Mouse (Mus musculus) kidney, postnatal 0 days (tissue): Measurements from ENCODE around the gene Unc5b. TPM values are rescaled to one million over a fixed set of nuclear protein-coding genes. Genes with fewer than 3 reads are reported as not detected.
"Not testable (repeated sequence)": the region's sequence is repeated elsewhere in the genome, so short reads cannot be mapped to it uniquely, and the experiment has no call there.

ENCODE experiments used
- ATAC-seq: fragments of 200-750 bp; cut with Nextera tagmentation; replicated peaks from 2 replicates; pipeline ENCODE4 v1.8.0; 2017; ENCODE audit warnings: low read depth, moderate number of reproducible peaks, moderate TSS enrichment, moderate library complexity; ENCODE audit not compliant: low FRiP score
- DNase-seq: peaks from one replicate; pipeline ENCODE4 v3.0.0-alpha.2; 2016; ENCODE audit warnings: low spot score
- H3K27ac ChIP-seq: fragments of 300-500 bp; sonication (generic); 2 replicates; pipeline ENCODE4 v1.5.1; 2014; ENCODE audit warnings: mild to moderate bottlenecking
- H3K27me3 ChIP-seq: fragments of 300-500 bp; sonication (generic); 2 replicates; pipeline ENCODE4 v1.6.1; 2014; ENCODE audit warnings: low read length, mixed read lengths; ENCODE audit not compliant: insufficient read depth
- H3K36me3 ChIP-seq: fragments of 300-500 bp; sonication (generic); 2 replicates; pipeline ENCODE4 v1.6.1; 2014; ENCODE audit warnings: low read length, mixed read lengths; ENCODE audit not compliant: insufficient read depth
- H3K4me1 ChIP-seq: fragments of 300-500 bp; sonication (generic); replicated peaks from 2 replicates; pipeline ENCODE4 v1.6.1; 2014; ENCODE audit warnings: antibody characterized with exemption, low read length, mixed read lengths; ENCODE audit not compliant: insufficient read depth
- H3K4me2 ChIP-seq: fragments of 300-500 bp; sonication (generic); 2 replicates; pipeline ENCODE4 v1.6.1; 2014; ENCODE audit warnings: mild to moderate bottlenecking, low read length, moderate library complexity, mixed read lengths
- H3K4me3 ChIP-seq: fragments of 300-500 bp; sonication (generic); replicated peaks from 2 replicates; pipeline ENCODE4 v1.5.1; 2014; ENCODE audit warnings: low read depth, low read length
- H3K9ac ChIP-seq: fragments of 300-500 bp; sonication (generic); 2 replicates; pipeline ENCODE4 v1.6.1; 2014; ENCODE audit warnings: low read depth, low read length
- H3K9me3 ChIP-seq: fragments of 300-500 bp; sonication (generic); replicated peaks from 2 replicates; pipeline ENCODE4 v1.6.1; 2016; ENCODE audit warnings: low read length, inconsistent platforms, mixed read lengths
- CTCF ChIP-seq: IDR thresholded peaks from 2 replicates; pipeline ENCODE4 v1.5.1; 2016; ENCODE audit warnings: antibody characterized with exemption, low read depth, mild to moderate bottlenecking, moderate library complexity
- WGBS: fragments of 180-500 bp; shearing (Covaris S2); extraction: QIAGEN DNeasy Blood & Tissue Kit; methylation state at CpG from one replicate; pipeline ENCODE4 v1.1.7; 2014; 5-methylcytosine and 5-hydroxymethylcytosine counted together
- polyA plus RNA-seq: library from polyadenylated mRNA; unstranded; fragments of >200 nt; fragmentation: Nextera tagmentation; extraction: Ambion mirVana; gene quantifications from 2 replicates; pipeline ENCODE4 v1.2.1, GENCODE M21; 2015

Gene Unc5b
- polyA plus RNA-seq, 1 experiment from 2014 or later: 7.8 TPM

DNA sequence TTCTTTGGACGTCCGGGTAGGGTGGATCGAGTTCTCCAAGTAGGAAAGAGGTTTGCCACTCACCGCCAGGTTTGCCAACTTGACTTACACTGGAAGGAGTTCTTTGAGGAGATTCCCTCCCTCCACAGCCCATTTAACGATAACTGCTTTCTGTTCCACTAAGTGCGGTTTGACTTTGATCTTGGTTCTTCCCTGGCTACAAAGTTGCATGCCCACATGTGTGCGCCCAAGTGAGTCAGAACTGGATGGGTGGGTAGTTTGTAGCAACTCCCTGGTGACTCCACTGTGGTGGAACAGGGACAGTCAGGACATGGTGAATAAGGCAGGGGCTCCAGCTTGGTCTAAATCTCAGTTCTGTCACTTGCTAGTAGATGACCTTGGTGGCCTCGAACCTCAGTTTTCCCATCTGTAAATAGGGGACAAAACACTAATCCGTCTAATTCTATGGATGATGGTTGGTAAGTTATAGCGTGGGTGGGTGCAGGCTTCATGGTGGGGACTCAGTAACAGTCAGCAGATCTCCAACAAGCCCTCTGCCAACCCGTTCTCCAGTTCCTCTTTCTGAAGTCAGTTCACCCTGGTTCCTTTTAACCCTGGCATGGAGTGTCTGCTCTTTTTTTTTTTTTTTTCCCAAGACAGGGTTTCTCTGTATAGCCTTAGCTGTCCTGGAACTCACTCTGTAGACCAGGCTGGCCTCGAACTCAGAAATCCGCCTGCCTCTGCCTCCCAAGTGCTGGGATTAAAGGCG lies 86.7 kb downstream of the Unc5b start:
- no peak for TF ChIP-seq CTCF
- WGBS: 64% methylated on average over 14 of the region's 14 CpGs
- DNase-seq: peak; percentile 60

DNA sequence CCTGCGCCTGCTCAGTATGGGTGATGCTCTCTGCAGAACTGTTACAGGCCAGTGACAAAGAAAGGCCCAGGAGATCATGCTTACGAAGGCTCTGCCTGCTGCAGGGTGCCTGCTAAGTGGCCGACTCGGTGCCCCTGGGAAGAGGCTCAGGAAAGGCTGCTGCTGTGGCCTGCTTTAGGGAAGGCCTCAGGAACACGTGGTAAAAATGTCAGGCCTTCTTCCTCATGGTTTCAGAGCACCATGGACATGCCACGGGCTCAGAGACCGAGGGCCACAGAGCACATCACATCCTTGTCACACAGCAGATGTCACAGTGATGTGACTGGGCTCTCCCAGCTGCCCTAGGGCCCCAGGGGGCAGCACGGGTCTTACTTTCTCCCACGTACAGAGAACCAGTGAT lies 87.7 kb downstream of the Unc5b start:
- no peak overlapping the region for H3K27ac ChIP-seq
- no peaks in the 10 kb centered on the region for H3K9me3 ChIP-seq
- H3K4me1 ChIP-seq: 0 out of 2 replicates have a peak, but pooled peaks cover 2% of the 10 kb centered on the region
- no peak overlapping the region for H3K9ac ChIP-seq
- H3K36me3 ChIP-seq: 0 out of 2 replicates have a peak, but pooled peaks cover 10% of the 10 kb centered on the region
- ATAC-seq (no peak), DNase-seq (no peak)
- 55% methylated on average over 9 of the region's 9 CpGs for WGBS
- no peak for TF ChIP-seq CTCF
- no peak overlapping the region for H3K4me3 ChIP-seq
- H3K27me3 ChIP-seq: no peaks in the 10 kb centered on the region
- no peak overlapping the region for H3K4me2 ChIP-seq

More for the DNA sequence above, 86.7 kb downstream of the Unc5b start:
- H3K4me3 ChIP-seq: no peak overlapping the region
- H3K27me3 ChIP-seq: no peaks in the 10 kb centered on the region
- no peak overlapping the region for H3K4me2 ChIP-seq
- no peaks in the 10 kb centered on the region for H3K9me3 ChIP-seq
- H3K4me1 ChIP-seq: 0 out of 2 replicates have a peak, but pooled peaks cover 3% of the 10 kb centered on the region
- H3K9ac ChIP-seq: no peak overlapping the region
- 0 out of 2 replicates have a peak, but pooled peaks cover 11% of the 10 kb centered on the region for H3K36me3 ChIP-seq
- ATAC-seq: no peak; the same call in 1 of the 2 replicates
- H3K27ac ChIP-seq: no peak overlapping the region

DNA sequence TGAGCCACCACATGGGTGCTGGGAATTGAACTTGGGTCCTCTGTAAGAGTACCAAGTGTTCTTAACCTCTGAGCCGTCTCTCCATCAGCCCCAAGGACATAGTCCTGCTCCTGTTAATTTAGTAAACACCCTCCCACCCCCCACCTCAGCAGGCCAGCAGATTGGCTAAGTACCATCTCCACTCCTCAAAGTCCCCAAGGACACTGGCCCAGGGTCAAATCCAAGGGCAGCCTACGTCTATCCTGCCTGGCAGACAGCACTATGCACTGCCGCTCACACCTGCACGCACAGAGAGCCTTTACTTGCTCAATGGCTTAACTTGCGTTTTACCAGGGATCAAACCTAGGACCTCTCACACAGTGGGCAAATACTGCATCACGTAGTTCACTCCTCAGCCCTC lies 88.4 kb downstream of the Unc5b start:
- DNase-seq (no peak), ATAC-seq (no peak)
- no peaks in the 10 kb centered on the region for H3K4me1 ChIP-seq
- WGBS: 81% methylated on average over 6 of the region's 6 CpGs
- TF ChIP-seq CTCF: no peak
- no peaks in the 10 kb centered on the region for H3K9me3 ChIP-seq
- H3K36me3 ChIP-seq: 0 out of 2 replicates have a peak, but pooled peaks cover 2% of the 10 kb centered on the region
- H3K27me3 ChIP-seq: no peaks in the 10 kb centered on the region
- no peak overlapping the region for H3K4me2 ChIP-seq
- H3K27ac ChIP-seq: no peak overlapping the region
- no peak overlapping the region for H3K9ac ChIP-seq
- H3K4me3 ChIP-seq: no peak overlapping the region

DNA sequence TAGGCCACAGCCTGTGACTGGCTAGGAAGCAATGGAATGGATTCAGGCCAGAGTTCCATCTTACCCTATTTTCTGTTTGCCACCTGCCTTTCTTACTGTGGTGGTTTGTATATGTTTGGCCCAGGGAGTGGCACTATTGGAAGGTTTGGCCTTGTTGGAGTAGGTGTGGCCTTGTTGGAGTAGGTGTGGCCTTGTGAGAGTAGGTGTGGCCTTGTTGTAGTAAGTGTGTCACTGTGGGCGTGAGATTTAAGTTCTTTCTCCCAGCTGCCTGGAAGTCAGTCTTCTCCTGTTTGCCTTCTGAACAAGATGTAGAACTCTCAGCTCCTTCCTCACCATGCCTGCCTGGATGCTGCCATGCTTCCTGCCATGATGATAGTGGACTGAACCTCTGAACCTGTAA lies 89.1 kb downstream of the Unc5b start:
- WGBS: 81% methylated on average over 1 of the region's 1 CpGs

DNA sequence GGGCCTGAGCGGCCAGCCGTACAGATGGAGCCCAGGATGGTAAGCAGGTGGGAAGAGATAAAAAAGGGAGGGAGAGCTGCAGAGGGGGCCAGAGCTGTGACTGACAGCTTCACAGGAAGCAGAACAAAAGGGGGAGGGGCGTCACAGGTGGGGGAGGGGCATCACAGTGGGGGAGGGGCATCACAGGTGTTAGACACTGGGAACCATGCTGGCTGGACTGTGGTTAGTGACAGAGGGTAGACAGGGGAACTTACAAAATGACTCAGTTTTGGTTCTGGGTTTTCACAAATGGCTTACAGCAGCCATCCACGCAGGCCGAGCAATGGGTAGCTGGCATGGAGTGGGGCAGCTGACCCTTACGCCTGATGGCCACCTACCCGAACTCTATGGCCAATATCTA lies 89.9 kb downstream of the Unc5b start:
- Histone ChIP-seq H3K27me3 (no peaks in the 10 kb centered on the region), H3K27ac (no peak overlapping the region), H3K4me3 (no peak overlapping the region), H3K9ac (no peak overlapping the region), H3K36me3 (0 out of 2 replicates have a peak, but pooled peaks cover 2% of the 10 kb centered on the region), H3K4me1 (no peaks in the 10 kb centered on the region), H3K9me3 (no peaks in the 10 kb centered on the region), H3K4me2 (no peak overlapping the region)
- 75% methylated on average over 7 of the region's 7 CpGs for WGBS
- TF ChIP-seq CTCF: no peak
- no peak for DNase-seq
- no peak for ATAC-seq

More for the DNA sequence above, 89.1 kb downstream of the Unc5b start:
- not testable (repeated sequence) for H3K4me3 ChIP-seq, DNase-seq, H3K27me3 ChIP-seq, H3K27ac ChIP-seq, H3K4me1 ChIP-seq, H3K4me2 ChIP-seq, H3K36me3 ChIP-seq, H3K9ac ChIP-seq, H3K9me3 ChIP-seq, ATAC-seq

DNA sequence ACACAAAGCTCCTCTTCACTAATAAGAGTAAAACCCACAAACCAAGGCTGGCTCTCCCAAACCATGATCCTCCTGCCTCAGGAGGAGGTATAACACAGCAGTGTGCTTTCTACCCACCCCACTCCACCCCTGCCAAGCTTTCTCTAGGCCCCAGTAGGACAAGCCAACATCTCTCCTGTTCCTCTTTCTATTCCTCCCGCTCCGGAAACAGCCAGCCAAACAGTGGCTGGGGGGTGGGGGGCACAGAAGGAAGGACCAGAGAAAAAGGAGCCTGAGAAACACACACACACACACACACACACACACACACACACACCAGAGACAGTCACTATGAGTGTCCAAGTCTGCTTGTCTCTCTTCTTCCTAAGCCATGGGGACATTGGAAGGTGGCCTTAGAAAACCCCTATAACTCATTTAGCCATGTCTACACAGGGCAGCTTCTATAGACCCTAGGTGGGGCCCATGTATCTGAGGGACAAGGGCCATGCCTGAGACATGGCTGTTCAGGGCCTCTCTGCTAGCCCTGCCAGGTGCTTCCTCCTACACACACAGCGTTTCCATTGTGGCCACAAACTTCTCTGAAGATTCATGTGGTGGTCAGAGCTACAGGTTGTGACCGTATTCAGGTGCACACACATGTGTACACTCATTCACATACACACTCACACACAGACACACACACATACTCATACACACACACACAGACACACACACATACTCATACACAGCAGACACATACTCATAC lies 91.6 kb downstream of the Unc5b start:
- Histone ChIP-seq H3K9me3 (no peaks in the 10 kb centered on the region), H3K4me3 (no peak overlapping the region), H3K9ac (no peak overlapping the region), H3K4me2 (no peak overlapping the region), H3K27me3 (no peaks in the 10 kb centered on the region), H3K27ac (no peak overlapping the region), H3K4me1 (no peaks in the 10 kb centered on the region), H3K36me3 (0 out of 2 replicates have a peak, but pooled peaks cover 2% of the 10 kb centered on the region)
- DNase-seq (no peak), ATAC-seq (no peak)
- TF ChIP-seq CTCF: no peak
- WGBS: 89% methylated on average over 4 of the region's 4 CpGs
